Mouse (Mus musculus): Measurements from ENCODE around the gene Dcdc2a. TPM values are rescaled to one million over a fixed set of nuclear protein-coding genes. Genes with fewer than 3 reads are reported as not detected.

The Dcdc2a gene
- polyA plus RNA-seq, 1 experiment from 2014 or later = 0.13 TPM

GRCm38 (mm10) chr13:25189419-25190144 is 133.8 kb downstream of the Dcdc2a start:
- Histone ChIP-seq H3K36me3 (ENCODE audit: control insufficient read depth, insufficient read depth) (no peaks in the 10 kb centered on the region), H3K9ac (ENCODE audit: low read depth, low read length) (no peak overlapping the region), H3K4me2 (replicated peaks; ENCODE audit: low read depth) (no peak overlapping the region), H3K9me3 (ENCODE audit: control insufficient read depth) (no peaks in the 10 kb centered on the region), H3K27me3 (replicated peaks; ENCODE audit: control insufficient read depth, insufficient read depth, low read length) (no peaks in the 10 kb centered on the region), H3K4me1 (replicated peaks; ENCODE audit: control insufficient read depth, insufficient read depth, low read length) (no peaks in the 10 kb centered on the region), H3K4me3 (ENCODE audit: low read depth, low read length) (no peak overlapping the region), H3K27ac (ENCODE audit: low read depth, low read length) (no peak overlapping the region)
- no peak for ATAC-seq
- 73% methylated on average over 11 of the region's 11 CpGs for WGBS
- no peak for TF ChIP-seq CTCF (IDR thresholded peaks at IDR 0.05; ENCODE audit: low read depth)

- H3K27me3 ChIP-seq (replicated peaks; ENCODE audit: control insufficient read depth, insufficient read depth, low read length) = no peaks in the 10 kb centered on the region
- ATAC-seq = no peak
- no peak overlapping the region for H3K4me2 ChIP-seq (replicated peaks; ENCODE audit: low read depth)
- H3K4me3 ChIP-seq (ENCODE audit: low read depth, low read length) = no peak overlapping the region
- no peaks in the 10 kb centered on the region for H3K9me3 ChIP-seq (ENCODE audit: control insufficient read depth)
- no peak overlapping the region for H3K9ac ChIP-seq (ENCODE audit: low read depth, low read length)
- no peak overlapping the region for H3K27ac ChIP-seq (ENCODE audit: low read depth, low read length)
- H3K4me1 ChIP-seq (replicated peaks; ENCODE audit: control insufficient read depth, insufficient read depth, low read length) = no peaks in the 10 kb centered on the region
- 57% methylated on average over 3 of the region's 3 CpGs for WGBS
- H3K36me3 ChIP-seq (ENCODE audit: control insufficient read depth, insufficient read depth) = no peaks in the 10 kb centered on the region
- TF ChIP-seq CTCF (IDR thresholded peaks at IDR 0.05; ENCODE audit: low read depth) = no peak
These were observed 134.4 kb downstream of the Dcdc2a start for GRCm38 (mm10) chr13:25190218-25190617.

DNA sequence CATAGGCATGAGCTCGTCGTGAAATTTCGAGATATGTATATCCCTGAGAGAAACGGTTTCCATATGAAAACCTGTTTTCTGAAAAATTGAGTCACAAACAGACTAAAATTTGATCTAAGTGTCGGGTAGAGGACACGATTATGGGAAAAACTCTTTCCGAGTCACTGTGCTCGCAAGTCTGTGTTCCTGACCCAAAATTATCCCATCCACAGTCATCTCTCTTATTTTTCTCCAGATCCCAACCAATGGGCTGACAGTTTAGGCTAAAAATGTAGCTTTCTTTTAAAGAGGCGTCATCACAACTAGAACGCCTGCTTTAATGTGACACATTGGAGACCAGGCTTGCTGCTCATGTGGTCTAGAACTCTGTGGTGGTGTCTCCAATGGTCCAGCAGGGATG is 139.9 kb downstream of the Dcdc2a start:
- WGBS = 92% methylated on average over 10 of the region's 10 CpGs
- ATAC-seq = no peak
- no peaks in the 10 kb centered on the region for H3K9me3 ChIP-seq (ENCODE audit: control insufficient read depth)

GRCm38 (mm10) chr13:25199916-25200315 is 144.1 kb downstream of the Dcdc2a start:
- no peaks in the 10 kb centered on the region for H3K9me3 ChIP-seq (ENCODE audit: control insufficient read depth)
- H3K27me3 ChIP-seq (replicated peaks; ENCODE audit: control insufficient read depth, insufficient read depth, low read length) = no peaks in the 10 kb centered on the region
- peak; percentile 63 for ATAC-seq
- 22% methylated on average over 3 of the region's 3 CpGs for WGBS
- H3K27ac ChIP-seq (ENCODE audit: low read depth, low read length) = no peak overlapping the region
- H3K4me2 ChIP-seq (replicated peaks; ENCODE audit: low read depth) = no peak overlapping the region
- no peak overlapping the region for H3K4me3 ChIP-seq (ENCODE audit: low read depth, low read length)
- H3K9ac ChIP-seq (ENCODE audit: low read depth, low read length) = no peak overlapping the region
- H3K36me3 ChIP-seq (ENCODE audit: control insufficient read depth, insufficient read depth) = no peaks in the 10 kb centered on the region
- no peaks in the 10 kb centered on the region for H3K4me1 ChIP-seq (replicated peaks; ENCODE audit: control insufficient read depth, insufficient read depth, low read length)
- TF ChIP-seq CTCF (IDR thresholded peaks at IDR 0.05; ENCODE audit: low read depth) = no peak

More for the DNA sequence above, 139.9 kb downstream of the Dcdc2a start:
- H3K9ac ChIP-seq (ENCODE audit: low read depth, low read length) = no peak overlapping the region
- no peak overlapping the region for H3K27ac ChIP-seq (ENCODE audit: low read depth, low read length)
- no peaks in the 10 kb centered on the region for H3K36me3 ChIP-seq (ENCODE audit: control insufficient read depth, insufficient read depth)
- H3K4me3 ChIP-seq (ENCODE audit: low read depth, low read length) = no peak overlapping the region
- H3K4me1 ChIP-seq (replicated peaks; ENCODE audit: control insufficient read depth, insufficient read depth, low read length) = no peaks in the 10 kb centered on the region
- H3K4me2 ChIP-seq (replicated peaks; ENCODE audit: low read depth) = no peak overlapping the region
- no peaks in the 10 kb centered on the region for H3K27me3 ChIP-seq (replicated peaks; ENCODE audit: control insufficient read depth, insufficient read depth, low read length)
- TF ChIP-seq CTCF (IDR thresholded peaks at IDR 0.05; ENCODE audit: low read depth) = no peak

GRCm38 (mm10) chr13:25206950-25207349 is 151.1 kb downstream of the Dcdc2a start:
- Histone ChIP-seq H3K4me3 (ENCODE audit: low read depth, low read length) (no peak overlapping the region), H3K9ac (ENCODE audit: low read depth, low read length) (no peak overlapping the region), H3K4me2 (replicated peaks; ENCODE audit: low read depth) (no peak overlapping the region), H3K36me3 (ENCODE audit: control insufficient read depth, insufficient read depth) (no peaks in the 10 kb centered on the region), H3K4me1 (replicated peaks; ENCODE audit: control insufficient read depth, insufficient read depth, low read length) (no peaks in the 10 kb centered on the region), H3K27me3 (replicated peaks; ENCODE audit: control insufficient read depth, insufficient read depth, low read length) (no peaks in the 10 kb centered on the region), H3K27ac (ENCODE audit: low read depth, low read length) (no peak overlapping the region), H3K9me3 (ENCODE audit: control insufficient read depth) (no peaks in the 10 kb centered on the region)
- TF ChIP-seq CTCF (IDR thresholded peaks at IDR 0.05; ENCODE audit: low read depth) = no peak
- 84% methylated on average over 5 of the region's 5 CpGs for WGBS
- no peak for ATAC-seq

DNA sequence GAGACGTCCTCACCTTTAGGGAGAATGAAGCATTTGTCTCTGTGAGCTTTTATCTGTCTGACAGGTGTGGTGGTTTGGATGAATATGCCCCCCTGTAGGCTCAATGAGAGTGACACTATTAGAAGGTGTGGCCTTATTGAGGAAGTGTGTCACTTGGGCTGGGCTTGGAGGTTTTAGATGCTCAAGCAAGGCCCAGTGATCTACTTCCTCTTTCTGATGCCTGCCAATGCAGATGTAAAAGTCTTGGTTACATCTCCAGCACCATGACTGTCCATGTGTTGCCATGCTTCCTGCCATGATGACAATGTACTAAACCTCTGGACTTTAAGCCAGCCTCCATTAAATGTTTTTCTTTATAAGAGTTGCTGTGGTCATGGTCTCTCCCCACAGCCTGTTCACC is 162.6 kb downstream of the Dcdc2a start:
- WGBS = 89% methylated on average over 1 of the region's 1 CpGs
- TF ChIP-seq CTCF (IDR thresholded peaks at IDR 0.05; ENCODE audit: low read depth) = no peak
- H3K36me3 ChIP-seq (ENCODE audit: control insufficient read depth, insufficient read depth) = no peaks in the 10 kb centered on the region
- no peaks in the 10 kb centered on the region for H3K9me3 ChIP-seq (ENCODE audit: control insufficient read depth)
- H3K9ac ChIP-seq (ENCODE audit: low read depth, low read length) = no peak overlapping the region
- H3K27ac ChIP-seq (ENCODE audit: low read depth, low read length) = no peak overlapping the region
- no peaks in the 10 kb centered on the region for H3K4me1 ChIP-seq (replicated peaks; ENCODE audit: control insufficient read depth, insufficient read depth, low read length)
- H3K27me3 ChIP-seq (replicated peaks; ENCODE audit: control insufficient read depth, insufficient read depth, low read length) = no peaks in the 10 kb centered on the region
- ATAC-seq = no peak
- no peak overlapping the region for H3K4me3 ChIP-seq (ENCODE audit: low read depth, low read length)
- no peak overlapping the region for H3K4me2 ChIP-seq (replicated peaks; ENCODE audit: low read depth)
